Mouse (Mus musculus): ENCODE data around the gene Wdr86.

Wdr86 gene

GRCm38 (mm10) chr5:24684578-24685365 is 45.8 kb downstream of the Wdr86 start:
- DNase-seq (ENCODE audit: low spot score in 2 of 2): peak; percentile 27 to 29

GRCm38 (mm10) chr5:24681436-24681835 is 49.1 kb downstream of the Wdr86 start:
- no peak for DNase-seq (ENCODE audit: low spot score in 2 of 2)

GRCm38 (mm10) chr5:24674238-24674637 is 56.3 kb downstream of the Wdr86 start:
- DNase-seq (ENCODE audit: low spot score in 2 of 2): peak; percentile 56 to 80

Data from heart, adult 9 months (tissue).